Mouse (Mus musculus): ENCODE measurements at regions not wholly inside any gene's neighbourhood (a gene's known extent, or its start where the extent isn't known, plus 50 kb on each side); places are given as distances from the start of the nearest gene placed in this dataset.

GRCm38 (mm10) chr5:73874770-73875169 is 193.5 kb downstream of the Usp46 start:
- in situ Hi-C loops (cut with MboI, MseI) = loop anchor here in 1 of 2 experiments (25.0 kb wide), 1 partner anchor 263 kb away; no protein-coding TSS in a partner anchor

- in situ Hi-C loops (cut with MboI, MseI) = no loop called here
Observed at GRCm38 (mm10) chr5:73875847-73876246, 192.4 kb downstream of the Usp46 start.

- in situ Hi-C loops (cut with MboI, MseI) = no loop called here
Observed at GRCm38 (mm10) chr5:73880936-73881335, 187.3 kb downstream of the Usp46 start.

- in situ Hi-C loops (cut with MboI, MseI) = no loop called here
Observed at GRCm38 (mm10) chr5:73881941-73882340, 186.3 kb downstream of the Usp46 start.

- in situ Hi-C loops (cut with MboI, MseI) = no loop called here
Observed at GRCm38 (mm10) chr5:73884998-73885397, 183.2 kb downstream of the Usp46 start.

- in situ Hi-C loops (cut with MboI, MseI) = no loop called here
Observed at GRCm38 (mm10) chr5:73885691-73886090, 182.5 kb downstream of the Usp46 start.

- in situ Hi-C loops (cut with MboI, MseI) = no loop called here
Observed at GRCm38 (mm10) chr5:73887306-73887958, 180.8 kb downstream of the Usp46 start.

GRCm38 (mm10) chr5:73888391-73888790 is 179.8 kb downstream of the Usp46 start:
- in situ Hi-C loops (cut with MboI, MseI) = no loop called here

- in situ Hi-C loops (cut with MboI, MseI) = no loop called here
Observed at GRCm38 (mm10) chr5:73889342-73889741, 178.9 kb downstream of the Usp46 start.

- in situ Hi-C loops (cut with MboI, MseI) = no loop called here
Observed at GRCm38 (mm10) chr5:73890942-73891341, 177.3 kb downstream of the Usp46 start.

GRCm38 (mm10) chr5:73891606-73892005 is 176.6 kb downstream of the Usp46 start:
- in situ Hi-C loops (cut with MboI, MseI) = no loop called here

- in situ Hi-C loops (cut with MboI, MseI) = no loop called here
Observed at GRCm38 (mm10) chr5:73892440-73893225, 175.6 kb downstream of the Usp46 start.

- in situ Hi-C loops (cut with MboI, MseI) = no loop called here
Observed at GRCm38 (mm10) chr5:73895186-73895585, 173.0 kb downstream of the Usp46 start.

GRCm38 (mm10) chr5:73896785-73897184 is 171.4 kb downstream of the Usp46 start:
- in situ Hi-C loops (cut with MboI, MseI) = no loop called here

GRCm38 (mm10) chr5:73901651-73902050 is 166.6 kb downstream of the Usp46 start:
- in situ Hi-C loops (cut with MboI, MseI) = no loop called here

GRCm38 (mm10) chr5:73902470-73903218 is 165.6 kb downstream of the Usp46 start:
- in situ Hi-C loops (cut with MboI, MseI) = no loop called here

GRCm38 (mm10) chr5:73903219-73903570 is 165.0 kb downstream of the Usp46 start:
- in situ Hi-C loops (cut with MboI, MseI) = no loop called here

- in situ Hi-C loops (cut with MboI, MseI) = no loop called here
Observed at GRCm38 (mm10) chr5:73904146-73904811, 164.0 kb downstream of the Usp46 start.

GRCm38 (mm10) chr5:73912149-73912548 is 156.1 kb downstream of the Usp46 start:
- in situ Hi-C loops (cut with MboI, MseI) = no loop called here

- in situ Hi-C loops (cut with MboI, MseI) = no loop called here
Observed at GRCm38 (mm10) chr5:73913116-73913515, 155.1 kb downstream of the Usp46 start.

GRCm38 (mm10) chr5:73918011-73918410 is 150.2 kb downstream of the Usp46 start:
- in situ Hi-C loops (cut with MboI, MseI) = no loop called here

- in situ Hi-C loops (cut with MboI, MseI) = no loop called here
Observed at GRCm38 (mm10) chr5:73919936-73920335, 148.3 kb downstream of the Usp46 start.

Data from T-helper 17 cell (primary cell).